Mouse (Mus musculus): ENCODE measurements around the gene Kcnd2.
"Not testable (repeated sequence)": the region's sequence is repeated elsewhere in the genome, so short reads cannot be mapped to it uniquely, and the experiment has no call there.

Kcnd2 gene

DNA sequence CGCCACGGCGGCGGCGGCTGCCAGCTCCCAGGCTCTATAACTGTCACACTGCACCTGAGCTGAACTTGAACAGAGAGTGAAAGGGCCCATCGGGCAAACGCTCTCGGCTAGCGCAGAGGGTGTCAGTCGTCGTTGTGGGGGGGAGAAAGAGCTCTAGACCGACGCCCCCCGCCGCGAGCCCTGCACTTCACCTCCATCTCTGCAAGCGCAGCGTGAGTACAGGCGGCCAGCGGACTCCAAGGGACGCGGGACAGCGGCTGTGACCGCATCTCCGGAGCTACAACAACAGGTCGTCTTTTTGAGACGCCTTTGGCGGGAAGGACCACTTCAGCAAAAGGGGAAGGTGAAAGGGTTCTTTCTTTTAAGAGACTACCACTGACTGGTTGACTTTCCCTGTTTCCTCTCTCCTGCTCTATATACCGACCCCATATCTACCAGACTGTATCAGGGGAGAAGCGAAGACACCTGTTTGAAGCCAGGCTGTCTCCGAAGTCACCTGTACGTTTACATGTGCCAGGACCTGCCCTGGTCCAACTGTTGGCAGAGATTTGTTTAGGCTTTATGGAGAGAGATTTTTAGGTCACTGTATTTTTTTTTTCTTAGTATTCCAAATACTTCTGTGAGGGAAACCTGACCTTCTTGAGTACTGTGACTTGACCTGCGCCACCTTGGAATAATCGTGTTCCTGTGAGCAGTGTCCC is at the start of gene Kcnd2:
Gene Kcnd2, plus strand, starts transcription at position 13 of the 701 bp plus-strand sequence.
- no peak for DNase-seq (ENCODE audit: low spot score)

DNA sequence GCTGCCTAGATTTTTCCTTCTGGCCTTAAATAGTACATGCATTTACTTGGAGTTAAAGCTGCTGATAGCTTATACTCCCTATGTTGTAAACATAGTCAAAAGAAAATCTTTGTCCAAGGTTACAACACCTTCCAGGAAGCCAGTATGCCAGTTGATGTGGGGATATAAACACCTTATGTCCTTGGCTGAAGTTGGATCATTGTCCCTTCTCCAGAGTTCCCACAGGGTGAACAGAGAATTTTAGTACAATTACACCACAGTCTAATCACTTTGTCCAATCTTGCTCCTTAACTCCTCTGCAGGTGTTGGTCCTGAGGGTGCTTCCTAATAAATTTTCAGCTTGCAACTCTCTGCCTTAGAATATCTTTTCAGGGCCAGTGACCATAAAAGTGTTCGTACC is 48.7 kb upstream of the Kcnd2 start:
- DNase-seq (ENCODE audit: low spot score): no peak

DNA sequence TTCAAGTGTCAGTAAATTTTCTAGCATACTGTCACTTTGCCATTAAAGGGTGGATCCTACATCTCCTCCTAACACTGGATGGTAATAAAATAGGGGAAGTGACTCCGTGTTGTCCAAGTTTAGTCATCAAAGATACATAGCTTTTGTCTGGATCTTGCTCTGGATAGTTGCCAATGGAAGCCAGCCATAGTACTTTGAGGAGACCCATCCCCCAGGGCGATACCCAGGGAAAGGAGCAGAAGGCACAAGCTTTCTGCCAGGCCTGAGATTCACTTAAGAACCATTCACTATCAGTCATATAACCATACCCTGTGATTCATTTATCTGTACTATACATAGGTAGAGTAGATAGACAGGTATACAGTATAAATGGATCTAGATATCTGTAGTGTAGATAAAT is 20.0 kb upstream of the Kcnd2 start:
- DNase-seq (ENCODE audit: low spot score): no peak

DNA sequence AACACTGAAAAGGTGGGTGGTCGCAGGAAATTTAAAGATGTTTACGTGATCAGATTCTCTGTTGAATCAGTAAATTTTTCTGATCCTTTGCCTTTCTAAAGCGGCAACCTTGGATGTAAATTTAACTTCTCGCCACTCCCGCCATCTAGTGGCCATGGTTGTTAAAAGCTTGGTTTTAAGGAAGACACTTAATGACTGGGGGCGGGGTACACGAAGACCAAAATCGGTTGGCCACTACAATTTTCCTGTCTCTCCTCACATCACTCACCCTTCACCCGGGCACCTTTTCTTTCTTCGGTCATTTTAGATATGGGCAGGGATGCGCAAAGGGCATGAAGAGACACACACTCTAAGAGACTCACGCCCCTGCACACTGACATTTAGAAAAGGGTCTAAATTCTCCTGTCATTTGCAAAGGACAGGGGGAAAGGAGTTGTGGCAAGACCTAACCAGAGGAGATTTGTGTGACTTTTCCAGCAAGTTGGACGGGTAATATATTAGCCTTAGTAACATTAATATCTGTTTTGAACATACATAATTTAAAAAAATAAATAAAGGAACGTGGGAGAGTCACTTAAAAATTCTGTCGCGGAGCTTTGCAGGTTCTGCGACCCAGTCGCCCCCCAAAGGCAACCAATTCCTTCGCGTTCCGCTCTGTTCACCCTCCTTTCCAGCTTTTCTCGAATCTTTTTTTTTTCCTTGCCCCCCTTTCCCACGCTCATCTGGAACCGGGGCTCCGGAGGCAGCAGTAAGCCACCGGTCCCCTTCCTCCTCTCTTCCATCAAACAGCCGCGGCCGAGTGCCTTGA is 1.2 kb upstream of the Kcnd2 start:
- DNase-seq (ENCODE audit: low spot score): peak; percentile 41

DNA sequence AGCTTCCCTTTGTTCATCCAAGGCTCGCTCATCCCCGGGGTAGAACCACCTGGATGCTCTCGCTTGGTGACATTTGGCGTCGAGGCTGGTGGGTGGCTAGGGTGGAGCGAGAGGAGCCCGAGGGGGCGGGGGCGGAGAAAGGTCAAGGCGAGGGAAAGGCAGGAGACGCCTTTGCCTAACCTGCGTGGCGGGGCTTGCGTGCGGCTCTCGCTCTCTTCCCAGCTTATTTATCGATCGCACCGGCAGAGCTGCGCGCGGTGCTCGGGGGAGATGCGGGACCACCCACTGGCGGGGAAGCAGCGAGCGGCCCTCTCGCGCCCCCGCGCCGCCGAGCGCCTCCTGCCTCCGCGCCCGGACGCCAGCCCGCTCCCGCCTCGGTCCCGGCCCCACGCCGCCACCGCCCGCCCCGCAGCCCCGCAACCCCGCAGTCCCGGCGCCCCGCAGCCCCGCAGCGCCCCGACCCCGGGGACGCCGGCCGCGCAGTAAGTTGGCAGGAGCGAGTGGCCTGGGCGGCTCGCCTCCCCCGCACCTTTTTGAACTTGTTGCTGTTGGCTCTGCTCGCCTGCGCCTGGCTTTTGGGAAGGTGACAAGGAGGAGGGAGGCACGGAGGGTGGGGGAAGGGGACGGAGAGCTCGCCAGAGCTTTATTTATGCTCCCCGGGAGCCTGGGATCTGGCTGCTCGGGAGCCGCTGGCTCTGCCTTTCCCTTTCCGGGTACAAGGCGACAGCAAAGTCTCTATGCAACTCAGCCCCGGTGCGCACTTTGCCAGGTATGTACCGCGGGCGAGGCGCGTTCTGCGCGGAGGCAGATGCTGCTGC is 421 bp upstream of the Kcnd2 start:
- DNase-seq (ENCODE audit: low spot score): peak; percentile 47

DNA sequence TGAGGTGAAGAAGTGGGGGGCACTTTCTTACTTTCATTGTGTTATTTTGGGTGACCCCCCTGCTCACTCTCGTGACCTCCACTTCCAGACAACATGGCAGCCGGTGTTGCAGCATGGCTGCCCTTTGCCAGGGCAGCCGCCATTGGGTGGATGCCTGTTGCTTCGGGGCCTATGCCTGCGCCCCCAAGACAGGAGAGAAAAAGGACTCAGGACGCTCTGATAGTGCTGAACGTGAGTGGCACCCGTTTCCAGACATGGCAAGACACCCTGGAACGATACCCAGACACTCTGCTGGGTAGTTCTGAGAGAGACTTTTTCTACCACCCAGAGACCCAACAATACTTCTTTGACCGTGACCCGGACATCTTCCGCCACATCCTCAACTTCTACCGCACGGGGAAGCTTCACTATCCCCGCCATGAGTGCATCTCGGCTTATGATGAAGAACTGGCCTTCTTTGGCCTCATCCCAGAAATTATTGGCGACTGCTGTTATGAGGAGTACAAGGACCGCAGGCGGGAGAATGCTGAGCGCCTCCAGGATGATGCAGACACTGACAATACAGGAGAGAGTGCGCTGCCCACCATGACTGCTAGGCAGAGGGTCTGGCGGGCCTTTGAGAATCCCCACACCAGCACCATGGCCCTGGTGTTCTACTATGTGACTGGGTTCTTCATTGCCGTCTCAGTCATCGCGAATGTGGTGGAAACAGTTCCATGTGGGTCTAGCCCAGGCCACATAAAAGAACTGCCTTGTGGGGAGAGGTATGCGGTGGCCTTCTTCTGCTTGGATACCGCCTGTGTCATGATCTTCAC is 1.1 kb downstream of the Kcnd2 start:
- no peak for DNase-seq (ENCODE audit: low spot score)

DNA sequence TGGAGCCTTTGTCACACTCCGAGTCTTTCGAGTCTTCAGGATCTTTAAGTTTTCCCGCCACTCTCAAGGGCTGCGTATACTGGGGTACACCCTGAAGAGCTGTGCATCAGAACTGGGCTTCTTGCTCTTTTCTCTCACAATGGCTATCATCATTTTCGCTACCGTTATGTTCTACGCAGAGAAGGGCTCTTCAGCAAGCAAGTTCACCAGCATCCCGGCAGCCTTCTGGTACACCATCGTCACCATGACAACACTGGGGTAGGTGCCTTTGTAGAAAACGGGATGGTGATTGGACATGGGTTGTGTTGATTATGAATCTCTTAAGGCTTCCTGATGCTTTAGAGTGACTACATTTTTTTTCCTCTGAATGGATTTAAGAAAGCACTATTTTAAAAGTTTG is 1.9 kb downstream of the Kcnd2 start:
- DNase-seq (ENCODE audit: low spot score): no peak

DNA sequence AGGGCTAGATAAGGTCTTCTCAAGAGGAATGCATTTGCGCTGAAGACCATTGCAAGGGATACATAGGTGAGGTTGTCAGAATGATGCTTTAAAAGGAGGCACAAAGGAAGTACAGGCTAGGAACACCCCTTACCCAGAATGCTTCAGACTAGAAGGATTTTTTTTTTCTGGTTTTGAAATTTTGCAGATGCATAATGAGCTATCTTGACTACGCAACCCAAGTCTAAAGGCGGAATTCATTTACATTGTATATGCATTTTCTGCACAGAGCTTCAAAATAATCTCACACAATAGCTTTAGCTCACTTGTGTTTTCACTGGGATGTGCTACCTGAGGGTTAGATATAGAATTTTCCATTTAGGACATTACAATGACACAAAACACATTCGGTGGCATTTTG is 10.8 kb downstream of the Kcnd2 start:
- DNase-seq (ENCODE audit: low spot score): no peak

DNA sequence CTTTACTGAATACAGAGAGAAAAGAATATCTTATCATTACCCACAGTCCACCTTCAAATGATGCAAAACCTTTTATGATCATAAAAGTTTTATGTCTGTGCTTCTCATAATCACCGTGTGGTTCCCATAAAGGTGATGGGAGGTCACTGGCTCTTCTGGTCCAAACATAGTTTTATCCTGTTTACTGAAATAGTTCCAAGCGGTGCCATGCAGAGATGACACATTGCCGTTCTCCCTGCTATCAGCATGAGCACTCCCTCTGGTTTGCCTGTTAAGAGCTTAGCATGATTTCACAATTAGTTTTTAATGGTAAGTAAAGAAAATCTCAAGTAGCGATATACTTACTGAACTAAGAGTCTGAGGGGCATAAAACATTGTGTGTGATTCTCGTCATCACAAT is 43.7 kb downstream of the Kcnd2 start:
- no peak for DNase-seq (ENCODE audit: low spot score)

DNA sequence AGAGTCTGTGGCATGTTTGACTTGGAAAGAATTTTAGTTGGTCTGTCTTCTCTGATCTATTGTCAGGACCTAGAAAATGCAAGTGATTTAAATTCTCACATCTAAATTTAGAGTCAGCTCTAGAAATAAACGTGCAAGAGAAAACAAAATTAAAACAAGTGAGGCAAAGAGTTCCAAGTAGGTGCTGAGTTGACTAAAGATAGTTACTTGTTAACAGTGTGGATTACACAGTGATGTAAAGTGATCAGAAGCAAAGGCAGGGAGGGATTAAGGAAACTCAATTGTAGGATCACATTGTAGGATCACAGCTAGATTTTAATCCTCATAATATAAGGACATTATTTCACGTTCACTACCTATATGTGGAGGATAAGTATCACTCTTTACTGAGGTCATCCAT is 52.6 kb downstream of the Kcnd2 start:
- DNase-seq (ENCODE audit: low spot score): no peak

DNA sequence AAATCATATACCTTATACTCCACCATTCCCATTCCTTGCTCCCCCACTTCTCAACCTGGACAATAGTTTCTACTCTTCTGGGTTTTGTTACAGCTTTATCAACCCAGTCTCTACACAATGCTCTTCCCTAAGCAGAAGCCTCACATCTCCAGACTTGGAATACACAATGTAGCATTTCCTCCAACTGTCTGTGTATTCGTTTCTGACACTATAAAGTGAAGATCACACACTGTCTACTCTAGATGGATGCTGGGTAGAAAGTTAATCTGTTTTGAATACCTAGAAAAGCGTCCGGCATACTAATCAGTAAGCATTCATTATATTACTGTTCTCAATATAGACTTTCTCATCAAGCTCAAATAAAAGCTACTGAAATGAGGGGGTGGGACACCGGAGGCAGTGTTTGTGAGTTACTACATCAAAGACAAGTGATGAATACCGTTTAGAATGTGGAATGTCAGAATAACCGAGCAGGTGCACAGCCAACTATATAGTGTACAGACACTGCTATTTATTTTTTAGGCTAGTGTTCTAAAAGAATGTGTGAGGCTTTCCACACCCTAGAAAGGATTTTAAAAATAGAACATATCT is 62.1 kb downstream of the Kcnd2 start:
- no peak for DNase-seq (ENCODE audit: low spot score)

DNA sequence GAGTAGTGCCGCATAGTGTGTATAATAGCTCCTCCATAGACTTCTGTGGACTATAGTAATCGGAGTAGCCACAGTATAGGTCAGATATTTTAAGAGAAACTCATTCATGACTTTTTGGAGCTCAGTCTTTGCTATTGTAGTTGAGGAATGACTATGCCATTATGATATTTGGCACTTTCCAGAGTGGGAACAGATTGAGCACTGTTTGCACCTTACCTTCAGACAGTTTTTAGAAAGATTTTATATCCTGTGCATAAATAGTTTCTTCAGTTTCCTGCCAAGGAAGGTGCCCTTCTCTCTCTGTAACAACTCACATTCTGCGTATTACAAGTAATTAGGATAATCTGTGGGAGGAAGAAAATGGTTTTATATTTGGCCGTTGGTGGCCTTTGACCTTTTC is 89.6 kb downstream of the Kcnd2 start:
- no peak for DNase-seq (ENCODE audit: low spot score)

DNA sequence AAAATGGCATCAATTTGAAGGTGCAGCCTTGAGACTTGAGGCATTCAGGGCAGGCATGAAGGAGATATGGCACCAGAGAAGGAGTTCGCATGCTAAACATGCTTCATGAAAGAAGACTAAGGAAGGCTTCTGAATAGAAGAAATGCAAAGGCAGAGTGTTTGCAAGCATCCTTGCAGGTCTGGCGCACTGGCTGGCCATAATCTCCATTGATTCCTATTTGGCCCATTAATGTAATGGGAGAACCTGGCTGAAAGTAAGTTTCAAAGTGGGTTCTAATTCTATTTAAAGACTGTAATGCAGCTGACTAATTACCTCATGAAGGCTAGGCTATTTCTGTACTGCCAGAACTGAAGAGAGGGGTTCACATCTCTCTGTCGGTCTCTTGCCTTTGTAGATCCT is 94.9 kb downstream of the Kcnd2 start:
- DNase-seq (ENCODE audit: low spot score): no peak

DNA sequence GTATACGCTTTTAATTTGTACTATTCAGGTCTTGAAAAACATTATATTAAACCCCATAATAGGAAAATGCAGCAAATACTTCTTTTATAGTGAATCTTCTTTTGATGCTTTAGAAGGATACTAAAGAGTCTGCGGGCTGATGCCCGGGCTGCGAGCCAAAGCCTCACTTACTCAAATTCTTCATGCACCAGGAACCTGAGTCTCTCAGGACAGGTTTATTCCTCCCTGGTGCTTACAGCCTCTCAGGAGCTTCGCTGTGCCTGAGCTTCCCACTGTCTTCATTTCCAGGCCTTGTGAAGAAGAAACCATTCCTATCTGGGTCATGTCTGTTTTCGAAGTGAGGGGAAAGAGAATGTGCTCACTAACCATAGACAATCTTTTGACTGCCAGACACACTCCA is 106.1 kb downstream of the Kcnd2 start:
- DNase-seq (ENCODE audit: low spot score): no peak

DNA sequence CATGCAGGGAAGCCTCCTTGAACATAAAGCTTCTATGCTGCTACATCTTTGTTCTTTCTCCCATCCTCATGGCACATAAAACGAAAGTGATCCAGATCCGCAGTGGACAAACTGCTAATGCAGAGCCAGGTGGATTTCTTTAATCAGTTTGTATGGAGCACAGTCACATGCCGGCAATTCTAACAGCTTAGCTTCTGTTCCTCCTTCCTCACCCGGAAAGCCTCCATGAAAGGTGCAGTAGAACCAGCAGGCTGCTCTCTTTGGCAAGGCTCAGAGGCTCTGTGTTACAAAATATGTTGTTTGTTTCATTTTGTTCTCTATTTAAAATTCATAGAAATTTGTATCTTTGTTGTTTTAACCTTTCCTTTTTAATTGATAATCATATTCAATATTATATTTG is 106.9 kb downstream of the Kcnd2 start:
- no peak for DNase-seq (ENCODE audit: low spot score)

DNA sequence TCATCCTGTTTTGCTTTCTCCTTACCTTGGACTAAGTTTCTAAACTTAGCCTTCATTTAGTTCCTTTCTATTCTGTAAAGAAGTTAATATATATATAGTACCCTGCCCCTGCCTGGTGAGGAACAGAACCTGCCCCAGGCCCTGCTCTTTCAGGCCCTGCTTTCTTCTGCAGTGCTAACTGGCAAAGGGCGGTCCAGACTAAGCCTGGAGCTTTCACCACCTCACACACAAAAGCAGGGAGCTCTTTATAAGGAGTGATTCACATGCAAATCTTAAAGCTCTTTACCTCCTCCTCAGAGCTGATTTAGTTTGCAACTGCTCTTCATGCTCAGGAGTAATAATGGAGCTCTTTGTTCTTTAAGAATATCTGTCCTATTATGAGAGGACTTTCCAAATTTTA is 109.9 kb downstream of the Kcnd2 start:
- DNase-seq (ENCODE audit: low spot score): no peak

DNA sequence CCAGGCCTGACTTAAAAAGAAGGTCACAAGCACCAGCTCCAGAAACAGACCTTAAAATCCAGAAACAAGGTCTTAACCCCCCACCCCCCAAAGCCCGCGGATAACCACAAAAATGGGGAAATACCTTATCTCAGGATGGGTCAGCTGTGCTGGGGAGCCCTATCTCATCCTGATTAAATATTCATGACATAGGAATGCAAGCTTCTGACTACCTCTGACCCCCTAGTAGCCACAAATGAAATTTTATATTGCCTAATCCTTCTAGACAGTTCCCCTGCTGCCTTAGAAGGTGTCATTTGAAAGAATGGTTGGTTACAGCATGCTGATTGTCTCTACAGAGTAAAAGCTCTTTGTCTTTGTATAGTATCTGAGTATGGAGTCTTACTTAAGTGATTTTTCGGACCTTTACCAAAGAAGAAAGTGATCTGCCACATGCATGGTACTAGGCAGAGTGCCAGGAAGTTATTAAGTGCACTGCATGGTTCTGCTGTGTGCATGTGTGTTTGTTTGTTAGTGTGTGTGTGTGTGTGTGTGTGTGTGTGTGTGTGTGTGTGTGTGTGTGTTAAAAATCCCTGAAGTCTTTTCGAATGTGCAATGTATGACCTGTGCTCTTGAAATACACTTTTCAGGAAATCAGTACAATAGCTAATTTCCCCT is 111.9 kb downstream of the Kcnd2 start:
- no peak for DNase-seq (ENCODE audit: low spot score)

DNA sequence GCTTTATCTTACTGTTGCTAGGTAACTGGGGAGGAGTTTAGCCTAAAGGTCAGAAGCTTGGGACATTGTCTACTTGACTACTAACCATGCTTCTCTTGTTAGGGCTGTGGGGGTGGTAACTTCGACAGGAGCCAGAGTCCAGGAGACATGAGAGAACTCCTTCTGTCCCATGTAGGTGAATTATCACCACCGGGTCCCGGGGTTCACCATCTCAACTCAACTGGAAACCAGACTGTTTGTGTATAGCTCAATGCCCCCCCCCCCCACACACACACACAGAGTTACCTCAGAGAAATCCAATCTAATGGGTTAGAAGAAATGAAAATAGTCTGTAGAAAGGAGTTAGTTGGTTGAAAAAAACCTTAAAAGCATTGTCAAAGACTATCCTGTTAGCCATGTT is 170.0 kb downstream of the Kcnd2 start:
- DNase-seq (ENCODE audit: low spot score): not testable (repeated sequence)

DNA sequence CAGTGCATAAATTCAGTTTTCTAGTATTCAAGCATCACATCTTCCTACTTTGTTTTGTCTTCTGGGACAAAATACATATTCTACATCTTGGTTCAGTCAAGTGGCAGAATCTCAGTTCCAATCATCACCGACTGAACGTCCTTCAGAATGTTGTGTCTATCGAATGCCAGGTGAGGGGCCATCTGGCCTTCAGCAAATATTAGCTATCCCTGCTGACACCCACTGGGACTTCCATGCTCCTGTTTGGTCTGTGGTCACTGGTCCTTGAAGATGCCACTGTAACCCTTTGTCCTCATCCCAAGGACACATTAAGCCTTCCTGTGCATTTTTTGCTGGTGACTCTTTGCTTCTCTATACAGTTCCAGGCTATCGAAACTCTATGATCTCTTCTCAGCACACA is 176.5 kb downstream of the Kcnd2 start:
- DNase-seq (ENCODE audit: low spot score): no peak

DNA sequence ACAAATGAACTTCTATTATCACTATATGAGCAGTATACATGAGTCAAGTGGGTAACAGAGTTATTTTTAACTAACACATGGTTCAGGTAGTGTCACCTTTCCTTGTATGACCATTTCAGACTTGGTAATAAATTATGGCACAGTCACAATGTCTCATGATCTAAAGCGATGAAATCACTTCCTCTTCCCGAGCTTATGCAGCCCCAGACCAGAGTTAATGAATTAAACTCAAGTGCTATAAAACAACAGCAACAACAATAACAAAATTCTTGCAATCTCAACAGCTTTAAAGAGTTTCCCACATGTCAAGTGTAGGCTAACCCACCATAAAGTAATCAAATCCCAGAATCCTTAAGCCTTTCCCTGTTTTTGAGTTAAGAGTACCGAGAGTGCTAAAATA is 198.4 kb downstream of the Kcnd2 start:
- DNase-seq (ENCODE audit: low spot score): no peak

DNA sequence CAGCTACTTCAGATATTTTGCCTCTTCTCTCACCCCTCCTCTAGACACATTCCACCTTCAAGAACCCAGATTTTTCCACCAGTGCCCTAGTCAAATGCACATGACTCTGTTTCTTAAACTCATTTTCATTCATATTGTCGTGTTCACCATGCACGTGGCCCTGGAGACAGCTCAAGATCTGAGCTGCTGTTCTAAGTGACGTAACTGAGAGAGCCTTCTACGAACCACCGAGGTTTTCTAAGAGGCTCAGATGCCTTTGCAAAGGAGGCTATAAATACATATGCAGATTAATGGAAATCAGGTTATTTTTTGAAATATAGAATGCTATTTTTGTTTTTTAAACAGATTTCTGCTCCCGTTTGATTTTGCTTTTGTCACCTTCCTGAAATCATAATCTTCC is 202.9 kb downstream of the Kcnd2 start:
- no peak for DNase-seq (ENCODE audit: low spot score)
